Mouse (Mus musculus) splenic B cell, adult 2 months (primary cell): ENCODE results near the gene Wasl.
A peak's percentile ranks its signal among the peaks of the same experiment; 100 is the strongest.

Source experiments
- DNase-seq: peaks from one replicate; pipeline ENCODE4 v3.0.0-alpha.2; 2011; ENCODE audit warnings: low read depth, low spot score
- H3K27me3 ChIP-seq: 2 replicates; pipeline ENCODE4 v1.6.1; 2012; ENCODE audit warnings: mild to moderate bottlenecking, low read length, moderate library complexity, mixed read lengths; ENCODE audit not compliant: control insufficient read depth, poor library complexity, insufficient read depth, severe bottlenecking
- H3K36me3 ChIP-seq: 2 replicates; pipeline ENCODE4 v1.6.1; 2012; ENCODE audit warnings: mild to moderate bottlenecking, low read length, moderate library complexity, mixed read lengths; ENCODE audit not compliant: control insufficient read depth, poor library complexity, insufficient read depth, severe bottlenecking

Wasl gene

GRCm38 (mm10) chr6:24657647-24658387 is 7.0 kb downstream of the Wasl start:
- DNase-seq, result no peak
- H3K27me3 ChIP-seq, result no peaks in the 10 kb centered on the region

GRCm38 (mm10) chr6:24656094-24656493 is 8.7 kb downstream of the Wasl start:
- no peaks in the 10 kb centered on the region for H3K27me3 ChIP-seq
- no peaks in the 10 kb centered on the region for H3K36me3 ChIP-seq
- DNase-seq, result no peak

More at GRCm38 (mm10) chr6:24657647-24658387, 7.0 kb downstream of the Wasl start:
- no peaks in the 10 kb centered on the region for H3K36me3 ChIP-seq

GRCm38 (mm10) chr6:24651538-24651937 is 13.3 kb downstream of the Wasl start:
- no peak for DNase-seq
- Histone ChIP-seq H3K27me3 (no peaks in the 10 kb centered on the region), H3K36me3 (no peaks in the 10 kb centered on the region)

GRCm38 (mm10) chr6:24650719-24651118 is 14.1 kb downstream of the Wasl start:
- no peaks in the 10 kb centered on the region for H3K36me3 ChIP-seq
- no peak for DNase-seq
- no peaks in the 10 kb centered on the region for H3K27me3 ChIP-seq

GRCm38 (mm10) chr6:24648403-24648802 is 16.4 kb downstream of the Wasl start:
- H3K27me3 ChIP-seq, result no peaks in the 10 kb centered on the region
- no peak for DNase-seq

GRCm38 (mm10) chr6:24647103-24647691 is 17.6 kb downstream of the Wasl start:
- H3K27me3 ChIP-seq, result no peaks in the 10 kb centered on the region
- no peak for DNase-seq
- H3K36me3 ChIP-seq, result no peaks in the 10 kb centered on the region

More at GRCm38 (mm10) chr6:24648403-24648802, 16.4 kb downstream of the Wasl start:
- H3K36me3 ChIP-seq, result no peaks in the 10 kb centered on the region

GRCm38 (mm10) chr6:24645346-24646053 is 19.3 kb downstream of the Wasl start:
- DNase-seq, result peak; percentile 4
- Histone ChIP-seq H3K27me3 (no peaks in the 10 kb centered on the region), H3K36me3 (no peaks in the 10 kb centered on the region)

- no peak for DNase-seq
Measured at GRCm38 (mm10) chr6:24642960-24643359, 21.8 kb downstream of the Wasl start.

GRCm38 (mm10) chr6:24642161-24642560 is 22.6 kb downstream of the Wasl start:
- H3K36me3 ChIP-seq, result no peaks in the 10 kb centered on the region; the same call in 1 of the 2 replicates
- no peak for DNase-seq
- no peaks in the 10 kb centered on the region for H3K27me3 ChIP-seq

More at GRCm38 (mm10) chr6:24642960-24643359, 21.8 kb downstream of the Wasl start:
- no peaks in the 10 kb centered on the region for H3K27me3 ChIP-seq
- H3K36me3 ChIP-seq, result no peaks in the 10 kb centered on the region

GRCm38 (mm10) chr6:24641286-24641685 is 23.5 kb downstream of the Wasl start:
- DNase-seq, result no peak
- Histone ChIP-seq H3K27me3 (no peaks in the 10 kb centered on the region), H3K36me3 (no peaks in the 10 kb centered on the region; the same call in 1 of the 2 replicates)

GRCm38 (mm10) chr6:24635814-24636213 is 29.0 kb downstream of the Wasl start:
- no peaks in the 10 kb centered on the region for H3K27me3 ChIP-seq
- H3K36me3 ChIP-seq, result peaks cover 2% of the 10 kb centered on the region; the same call in 1 of the 2 replicates
- no peak for DNase-seq

GRCm38 (mm10) chr6:24634065-24634464 is 30.7 kb downstream of the Wasl start:
- Histone ChIP-seq H3K36me3 (peaks cover 2% of the 10 kb centered on the region; the same call in 1 of the 2 replicates), H3K27me3 (no peaks in the 10 kb centered on the region)
- DNase-seq, result no peak

- Histone ChIP-seq H3K27me3 (no peaks in the 10 kb centered on the region), H3K36me3 (peaks cover 2% of the 10 kb centered on the region; the same call in 1 of the 2 replicates)
- no peak for DNase-seq
Measured at GRCm38 (mm10) chr6:24632061-24632460, 32.7 kb downstream of the Wasl start.

GRCm38 (mm10) chr6:24628499-24628898 is 36.3 kb downstream of the Wasl start:
- peaks cover 8% of the 10 kb centered on the region; the same call in 1 of the 2 replicates for H3K36me3 ChIP-seq
- no peak for DNase-seq
- H3K27me3 ChIP-seq, result no peaks in the 10 kb centered on the region

- no peaks in the 10 kb centered on the region for H3K27me3 ChIP-seq
- DNase-seq, result peak; percentile 75
- peaks cover 7% of the 10 kb centered on the region; the same call in 1 of the 2 replicates for H3K36me3 ChIP-seq
Measured at GRCm38 (mm10) chr6:24627586-24628030, 37.2 kb downstream of the Wasl start.
